Mouse (Mus musculus) frontal cortex, postnatal 14 days (tissue): ENCODE measurements at regions not wholly inside any gene's neighbourhood (a gene's known extent, or its start where the extent isn't known, plus 50 kb on each side); places are given as distances from the start of the nearest gene placed in this dataset.

Experiments used
- DNase-seq, 2 experiments: peaks; one replicate each; pipeline ENCODE4 v3.0.0; 2022; ENCODE audit warnings: low spot score in 2 of 2

DNA sequence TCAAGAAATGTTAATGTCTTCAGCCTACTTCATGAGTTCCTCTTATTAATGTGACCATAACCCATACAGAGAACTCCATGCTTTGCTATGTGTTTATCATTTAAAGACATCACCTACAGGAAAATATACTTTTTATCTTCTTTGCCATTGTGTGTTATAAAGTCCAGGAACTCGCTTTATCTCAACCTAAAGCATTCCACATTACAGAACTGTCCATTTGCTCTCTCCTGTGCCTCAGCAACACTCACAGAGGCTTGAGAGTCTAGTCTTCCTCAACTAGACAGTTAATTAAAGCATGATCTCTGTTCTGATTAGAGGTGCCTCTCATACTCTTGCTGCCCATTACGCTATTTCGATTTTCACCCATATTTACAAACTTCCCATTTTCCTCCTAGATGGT lies 288.4 kb downstream of the Lipi start:
- no peak for DNase-seq

GRCm38 (mm10) chr16:75292736-75293428 lies 293.0 kb downstream of the Lipi start:
- no peak for DNase-seq

GRCm38 (mm10) chr16:75291194-75291593 lies 294.7 kb downstream of the Lipi start:
- no peak for DNase-seq

DNA sequence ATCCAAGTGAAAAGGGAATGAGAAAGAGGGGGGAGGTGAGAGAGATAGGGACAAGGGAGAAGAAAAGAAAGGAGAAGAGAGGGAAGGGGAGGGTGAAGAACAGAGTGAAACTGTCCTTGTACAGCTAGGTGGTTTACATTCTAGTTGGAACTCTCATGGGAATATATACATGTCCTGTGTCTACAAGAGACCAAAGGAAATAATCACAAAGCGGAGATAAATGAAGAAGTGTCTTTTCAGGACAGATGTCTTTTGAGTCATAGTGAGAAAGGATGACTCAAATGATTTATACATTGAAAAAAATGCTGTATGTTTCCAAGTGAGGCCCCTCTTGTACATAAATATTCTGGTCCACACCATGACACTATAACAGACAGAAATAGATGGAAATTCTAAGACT lies 298.7 kb downstream of the Lipi start:
- no peak for DNase-seq

DNA sequence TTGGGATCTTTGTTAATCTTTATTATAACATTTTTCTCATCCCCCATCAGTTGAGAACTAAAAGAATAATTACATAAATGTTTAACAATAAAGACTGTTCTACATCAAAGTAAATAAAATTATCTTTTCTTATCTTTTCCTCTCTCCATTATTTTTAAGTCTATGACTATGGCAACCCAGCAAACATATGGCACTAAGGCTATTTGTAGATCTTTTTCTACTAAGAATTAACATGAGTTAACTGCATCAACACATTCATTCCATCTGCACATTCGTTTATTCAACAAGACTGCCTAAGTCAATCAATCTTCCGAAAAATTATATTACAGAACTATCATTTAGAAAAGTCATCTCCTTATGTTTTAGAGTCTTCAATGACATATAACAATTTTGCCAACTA lies 300.1 kb downstream of the Lipi start:
- no peak for DNase-seq

DNA sequence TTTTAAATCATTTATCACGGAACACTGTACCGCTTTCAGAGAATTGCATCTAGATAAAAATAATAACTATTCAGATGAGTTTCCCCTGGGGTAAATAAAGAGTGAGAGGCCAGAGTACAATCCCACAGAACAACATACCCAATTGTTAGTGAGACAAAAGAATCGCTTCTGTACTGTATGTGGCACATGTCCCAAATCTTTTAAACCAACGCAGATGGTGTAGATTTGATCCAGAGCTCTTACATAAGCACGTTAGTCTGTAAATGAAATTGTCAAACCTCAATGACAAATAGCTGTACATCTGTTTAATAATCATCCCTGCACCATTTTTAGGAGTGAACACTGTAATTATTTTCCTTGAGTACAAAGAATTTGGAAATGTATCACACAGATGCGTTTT lies 322.0 kb downstream of the Lipi start:
- no peak for DNase-seq

DNA sequence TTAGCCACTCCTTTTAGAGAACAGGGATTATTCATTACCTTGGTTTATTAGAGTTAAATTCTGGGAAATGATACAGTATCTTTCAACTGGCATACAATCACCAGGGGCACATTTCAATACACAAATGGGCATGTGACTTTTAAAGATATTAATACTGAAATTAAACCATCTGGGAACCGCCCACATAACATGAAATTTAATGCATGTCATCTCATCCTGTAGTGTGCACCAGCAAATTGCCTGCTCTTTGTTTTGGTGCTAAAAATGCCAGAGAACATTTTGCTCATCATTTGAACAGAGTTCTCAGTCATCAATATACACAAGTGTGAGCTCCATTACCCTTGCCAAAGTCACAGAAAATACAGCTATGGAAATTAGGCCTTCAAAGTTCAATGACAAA lies 330.9 kb downstream of the Lipi start:
- DNase-seq: no peak

- DNase-seq: no peak
Observed at GRCm38 (mm10) chr16:75249170-75249569, 336.7 kb downstream of the Lipi start.

- no peak for DNase-seq
Observed at GRCm38 (mm10) chr16:75240383-75240782, 345.5 kb downstream of the Lipi start.

DNA sequence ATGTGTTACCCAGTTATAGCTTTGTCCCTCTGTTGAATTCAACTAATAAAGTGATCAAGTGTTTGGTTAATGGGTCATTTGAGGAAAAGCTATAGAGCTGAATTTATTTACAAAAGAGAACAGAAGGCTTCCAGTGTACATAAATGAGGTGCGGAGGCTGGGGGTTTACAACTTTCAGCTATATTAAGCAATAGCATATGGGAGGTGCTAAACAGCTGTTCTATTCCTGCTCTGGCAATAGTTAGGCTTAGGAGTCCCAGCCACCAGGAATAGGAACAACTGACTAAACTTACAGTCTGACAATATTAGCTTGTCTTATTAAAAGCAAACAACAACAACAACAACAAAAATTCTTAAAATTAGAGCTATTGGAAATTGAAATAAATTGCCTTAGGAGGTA lies 353.7 kb downstream of the Lipi start:
- peak in 1 of 2 experiments; percentile 4 for DNase-seq

- DNase-seq: no peak
Observed at GRCm38 (mm10) chr16:75193404-75193803, 392.5 kb downstream of the Lipi start.

GRCm38 (mm10) chr16:75190316-75190715 lies 395.5 kb downstream of the Lipi start:
- no peak for DNase-seq

DNA sequence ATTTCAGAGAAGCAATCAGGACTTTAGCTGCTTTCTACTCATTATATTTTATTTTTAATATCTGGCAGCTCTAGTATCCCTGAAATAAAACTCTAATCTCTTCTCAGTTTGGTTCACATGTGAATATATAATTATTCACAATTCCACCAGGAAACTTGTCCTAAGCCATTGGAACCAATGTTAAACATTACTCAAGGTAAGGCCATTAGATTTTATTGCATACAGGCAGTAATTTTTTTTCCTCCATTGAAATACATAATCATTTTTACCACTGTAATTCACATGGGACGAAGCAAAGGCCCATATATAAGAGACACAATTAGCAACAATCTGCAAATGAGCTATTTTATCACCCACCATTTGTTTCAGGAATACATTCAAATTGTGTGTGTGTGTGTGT lies 419.8 kb downstream of the Lipi start:
- DNase-seq: no peak

GRCm38 (mm10) chr16:75164969-75165726 lies 420.7 kb downstream of the Lipi start:
- DNase-seq: no peak

DNA sequence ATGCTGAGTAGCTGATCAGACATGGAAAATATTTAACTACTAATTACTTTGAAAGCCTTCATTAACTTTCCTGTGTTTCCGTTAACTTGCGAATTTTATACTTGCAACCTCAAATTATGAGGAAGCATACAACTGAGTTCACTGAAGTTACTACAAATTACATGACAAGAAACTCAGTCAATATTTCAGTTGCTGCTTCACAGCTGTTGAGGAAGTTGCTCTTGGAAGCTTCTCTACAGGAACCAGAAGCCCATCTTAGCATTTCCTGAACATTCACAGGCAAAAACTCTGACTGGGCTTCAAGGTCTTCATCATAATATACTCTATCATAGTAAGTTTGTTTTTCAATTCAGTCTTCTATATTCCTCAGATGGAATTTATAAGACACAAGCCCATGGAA lies 426.1 kb downstream of the Lipi start:
- DNase-seq: no peak

GRCm38 (mm10) chr16:75155441-75156038 lies 430.3 kb downstream of the Lipi start:
- no peak for DNase-seq
